Mouse (Mus musculus) gonadal fat pad, adult 2 months (tissue): ENCODE results near the gene Pttg1ip. TPM values are rescaled to one million over a fixed set of nuclear protein-coding genes. Genes with fewer than 3 reads are reported as not detected.

ENCODE experiments used
- DNase-seq: peaks from one replicate; pipeline ENCODE4 v3.0.0-alpha.2; 2012; ENCODE audit warnings: low read depth
- polyA plus RNA-seq: library from polyadenylated mRNA; depleted of rRNA; stranded (reverse); fragments of >200 nt; gene quantifications from 2 replicates; pipeline ENCODE4 v1.2.3, GENCODE M21; 2012; rRNA removed

Gene Pttg1ip
- polyA plus RNA-seq, 1 experiment: 244 TPM

GRCm38 (mm10) chr10:77638956-77639355 is 57.4 kb downstream of the Pttg1ip start:
- DNase-seq: no peak

GRCm38 (mm10) chr10:77643160-77643559 is 61.6 kb downstream of the Pttg1ip start:
- no peak for DNase-seq

DNA sequence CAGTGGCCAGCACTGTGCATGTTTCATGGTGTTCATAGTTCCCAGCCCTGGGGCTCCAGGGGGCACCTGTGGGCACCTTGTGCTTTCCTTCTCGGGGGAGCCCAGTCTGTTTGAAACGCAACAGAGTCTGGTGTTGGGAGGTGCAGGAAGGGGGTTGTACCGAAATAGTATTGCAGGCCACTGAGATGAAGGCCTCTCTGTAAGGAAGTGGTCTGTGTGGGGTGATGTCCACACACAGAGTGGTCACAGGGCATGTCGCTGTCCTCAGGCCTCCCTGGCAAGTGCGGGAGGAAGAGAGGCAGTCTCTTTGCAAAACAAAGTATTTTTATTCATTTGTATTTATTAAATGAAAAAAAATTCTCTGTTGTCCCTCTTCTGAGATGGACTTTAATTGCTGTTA is 64.1 kb downstream of the Pttg1ip start:
- no peak for DNase-seq

DNA sequence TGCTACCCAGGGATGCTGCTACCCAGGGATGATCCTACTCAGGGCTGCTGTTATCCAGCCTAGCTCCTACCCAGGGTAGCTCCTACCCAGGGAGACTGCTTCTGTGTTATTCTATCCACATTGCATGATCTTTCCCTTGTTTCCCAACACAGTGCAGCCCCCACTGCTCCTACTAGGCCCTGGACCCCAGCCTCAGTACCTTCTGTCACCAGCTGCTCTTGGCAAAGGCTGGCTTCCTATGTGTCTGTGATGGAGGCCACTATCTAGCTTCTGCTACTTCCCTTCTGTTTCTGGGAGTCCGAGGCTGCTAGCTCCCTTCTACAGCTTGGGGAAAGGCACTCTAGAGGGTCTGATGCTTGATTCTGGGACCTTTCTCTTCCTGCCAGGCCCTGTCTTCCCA is 65.9 kb downstream of the Pttg1ip start:
- DNase-seq: no peak

- no peak for DNase-seq
These were observed 66.4 kb downstream of the Pttg1ip start for GRCm38 (mm10) chr10:77647901-77648300.

Other genes starting within 250 kb of the Pttg1ip start
- gene Adarb1, start 163.4 kb upstream of the Pttg1ip start, polyA plus RNA-seq: 11.0 and 12.7 TPM in 2 replicates
- gene Fam207a, start 65.9 kb upstream of the Pttg1ip start, polyA plus RNA-seq: 20.2 and 21.9 TPM in 2 replicates
- 17.9 and 21.8 TPM in 2 replicates for gene Itgb2, start 51.5 kb upstream of the Pttg1ip start, polyA plus RNA-seq
- 270 and 286 TPM in 2 replicates for gene Sumo3, start 24.4 kb downstream of the Pttg1ip start, polyA plus RNA-seq
- 0.75 TPM in 1 of 2 replicates, not detected in the other for gene Gm49325, start 24.5 kb downstream of the Pttg1ip start, polyA plus RNA-seq
- gene Ube2g2, start 40.6 kb downstream of the Pttg1ip start, polyA plus RNA-seq: 46.0 and 47.8 TPM in 2 replicates
- 0.54 and 1.1 TPM in 2 replicates for gene Tspear, start 104.8 kb downstream of the Pttg1ip start, polyA plus RNA-seq
- not detected in 2 replicates for gene Gm19402, start 109.0 kb downstream of the Pttg1ip start, polyA plus RNA-seq
- not detected in 2 replicates for gene Gm9508, start 115.5 kb downstream of the Pttg1ip start, polyA plus RNA-seq
- not detected in 2 replicates for gene Gm10272, start 124.9 kb downstream of the Pttg1ip start, polyA plus RNA-seq
- gene Gm10024, start 129.7 kb downstream of the Pttg1ip start, polyA plus RNA-seq: not detected in 2 replicates
- gene Gm10142, start 134.1 kb downstream of the Pttg1ip start, polyA plus RNA-seq: not detected in 2 replicates
- not detected in 2 replicates for gene Krtap12-1, start 138.9 kb downstream of the Pttg1ip start, polyA plus RNA-seq
- not detected in 2 replicates for gene Gm10100, start 144.8 kb downstream of the Pttg1ip start, polyA plus RNA-seq
- gene Gm18596, start 160.9 kb downstream of the Pttg1ip start, polyA plus RNA-seq: not detected in 2 replicates
- not detected in 2 replicates for gene Gm9736, start 169.6 kb downstream of the Pttg1ip start, polyA plus RNA-seq
- not detected in 2 replicates for gene Gm3233, start 178.0 kb downstream of the Pttg1ip start, polyA plus RNA-seq
- gene Gm3238, start 189.6 kb downstream of the Pttg1ip start, polyA plus RNA-seq: not detected in 2 replicates
- gene Gm7138, start 195.2 kb downstream of the Pttg1ip start, polyA plus RNA-seq: not detected in 2 replicates
- not detected in 2 replicates for gene Gm3250, start 200.8 kb downstream of the Pttg1ip start, polyA plus RNA-seq
- not detected in 2 replicates for gene Gm7137, start 206.5 kb downstream of the Pttg1ip start, polyA plus RNA-seq
- not detected in 2 replicates for gene Gm9639, start 213.4 kb downstream of the Pttg1ip start, polyA plus RNA-seq
- not detected in 2 replicates for gene Gm19668, start 217.4 kb downstream of the Pttg1ip start, polyA plus RNA-seq
- not detected in 2 replicates for gene Gm9507, start 230.1 kb downstream of the Pttg1ip start, polyA plus RNA-seq
- gene Gm2696, start 233.0 kb downstream of the Pttg1ip start, polyA plus RNA-seq: not detected in 2 replicates
- gene Krtap10-4, start 245.4 kb downstream of the Pttg1ip start, polyA plus RNA-seq: not detected in 2 replicates